Mouse (Mus musculus) layer of hippocampus, adult 6 months (tissue): ENCODE results near the gene Tm6sf1. TPM values are rescaled to one million over a fixed set of nuclear protein-coding genes. Genes with fewer than 3 reads are reported as not detected.

Source experiments
- long read RNA-seq, 2 experiments: library from polyadenylated mRNA; unstranded; transcript quantifications; one replicate each; pipeline ENCODE4 v2.0.0; 2019 to 2020
- polyA plus RNA-seq: library from polyadenylated mRNA; unstranded; fragments of <200 nt; fragmentation: Nextera tagmentation; gene quantifications from 2 replicates; pipeline ENCODE4 v1.2.3, GENCODE M21; 2021

Tm6sf1 gene
- 2.5 and 2.7 TPM in 2 replicates for polyA plus RNA-seq
- long read RNA-seq, experiment 1, partial matches to known transcripts = 1 of 1 reads
- long read RNA-seq, experiment 1, other reads (novel, unspliced or antisense) = 0 of 1 reads
- long read RNA-seq, experiment 2, transcript Tm6sf1-201 (10 exons, 2,226 nt) = major isoform, 11 of 13 reads
- long read RNA-seq, experiment 2, partial matches to known transcripts = 1 of 13 reads
- long read RNA-seq, experiment 2, other reads (novel, unspliced or antisense) = 1 of 13 reads

GRCm38 (mm10) chr7:81858968-81859721 is at the start of gene Tm6sf1:
TSS of gene Tm6sf1 (plus strand) at chr7:81859001.

GRCm38 (mm10) chr7:81829379-81829894 is 29.4 kb upstream of the Tm6sf1 start, which contains the start of gene Btbd1:
TSS of gene Btbd1 (minus strand) at chr7:81829431.

DNA sequence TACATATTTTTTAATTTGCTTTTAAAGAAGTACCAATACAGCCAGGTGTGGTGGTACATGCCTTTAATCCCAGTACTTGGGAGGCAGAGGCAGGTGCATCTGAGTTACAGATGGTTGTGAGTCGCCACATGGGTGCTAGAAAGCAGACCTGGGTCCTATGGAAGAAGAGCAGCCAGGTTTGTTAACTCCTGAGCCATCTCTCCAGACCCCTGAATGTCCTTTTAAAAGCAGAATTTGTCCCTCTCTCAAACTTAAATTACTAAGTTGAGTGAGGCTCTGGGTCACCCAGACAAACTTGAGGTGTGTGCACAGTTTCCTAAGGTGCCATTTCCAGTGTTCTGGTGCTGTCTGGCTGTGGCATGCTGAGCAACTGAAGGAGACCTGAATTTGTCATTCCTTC is 3.1 kb upstream of the Tm6sf1 start, which contains the start of gene Gm10160:
Gene Gm10160, minus strand, starts transcription at position 101 of the 400 bp plus-strand sequence.

Other genes starting within 250 kb of the Tm6sf1 start
- gene Homer2, start 151.5 kb upstream of the Tm6sf1 start, polyA plus RNA-seq = 52.2 and 70.5 TPM in 2 replicates
- gene Ramac, start 96.1 kb upstream of the Tm6sf1 start, polyA plus RNA-seq = 178 and 181 TPM in 2 replicates
- 61.0 and 63.7 TPM in 2 replicates for gene 3110040N11Rik, start 69.5 kb upstream of the Tm6sf1 start, polyA plus RNA-seq
- gene Btbd1, start 29.6 kb upstream of the Tm6sf1 start, polyA plus RNA-seq = 19.8 and 24.7 TPM in 2 replicates
- gene Gm10160, start 3.2 kb upstream of the Tm6sf1 start, polyA plus RNA-seq = not detected in 2 replicates
- 9.8 and 11.4 TPM in 2 replicates for gene Hdgfl3, start 75.5 kb downstream of the Tm6sf1 start, polyA plus RNA-seq
- gene Bnc1, start 133.3 kb downstream of the Tm6sf1 start, polyA plus RNA-seq = not detected in 2 replicates